Mouse (Mus musculus): ENCODE measurements around the gene Nrap.

GRCm38 (mm10) chr19:56278366-56278765 lies 111.5 kb downstream of the Nrap start:
- no peak for TF ChIP-seq CTCF (IDR thresholded peaks at IDR 0.05; ENCODE audit: insufficient read depth, low read depth, low read length)
- TF ChIP-seq POLR2A (IDR thresholded peaks at IDR 0.05; ENCODE audit: insufficient read depth, low read depth, low read length): no peak
